Mouse (Mus musculus) urinary bladder, postnatal 0 days (tissue): Measurements from ENCODE around the gene Stat3. TPM values are rescaled to one million over a fixed set of nuclear protein-coding genes. Genes with fewer than 3 reads are reported as not detected.

Experiments used
- polyA plus RNA-seq: library from polyadenylated mRNA; unstranded; fragments of >200 nt; fragmentation: Nextera tagmentation; extraction: Ambion mirVana; gene quantifications from 2 replicates; pipeline ENCODE4 v1.2.1, GENCODE M21; 2015

Gene Stat3
- polyA plus RNA-seq, result 90.7 and 115 TPM in 2 replicates

GRCm38 (mm10) chr11:100939512-100940151 is at the start of gene Stat3:
Gene Stat3 (minus strand): TSS chr11:100939540.

GRCm38 (mm10) chr11:100970557-100970937 is 31.2 kb upstream of the Stat3 start, which contains the start of gene Cavin1:
Gene Cavin1 (minus strand): TSS chr11:100970887.

GRCm38 (mm10) chr11:100858935-100859578 is 80.3 kb downstream of the Stat3 start, which contains the start of gene Stat5a:
Gene Stat5a (plus strand): TSS chr11:100859351.

GRCm38 (mm10) chr11:100850038-100850777 is 89.1 kb downstream of the Stat3 start, which contains the start of gene Stat5b:
Gene Stat5b (minus strand): TSS chr11:100850724.

Other genes starting within 250 kb of the Stat3 start
- 0.22 and 0.24 TPM in 2 replicates for gene Zfp385c, start 247.1 kb downstream of the Stat3 start, polyA plus RNA-seq
- 3.5 and 4.4 TPM in 2 replicates for gene Dhx58, start 235.3 kb downstream of the Stat3 start, polyA plus RNA-seq
- gene Kat2a, start 227.1 kb downstream of the Stat3 start, polyA plus RNA-seq, result 18.9 and 19.5 TPM in 2 replicates
- gene Hspb9, start 225.7 kb downstream of the Stat3 start, polyA plus RNA-seq, result 0.35 TPM in 1 of 2 replicates, not detected in the other
- 20.9 and 21.9 TPM in 2 replicates for gene Rab5c, start 201.3 kb downstream of the Stat3 start, polyA plus RNA-seq
- gene Kcnh4, start 179.6 kb downstream of the Stat3 start, polyA plus RNA-seq, result not detected in 2 replicates
- not detected in 2 replicates for gene Hcrt, start 176.6 kb downstream of the Stat3 start, polyA plus RNA-seq
- gene Ghdc, start 168.6 kb downstream of the Stat3 start, polyA plus RNA-seq, result 7.1 and 8.0 TPM in 2 replicates
- gene Stat5b, start 88.8 kb downstream of the Stat3 start, polyA plus RNA-seq, result 12.8 and 15.7 TPM in 2 replicates
- gene Stat5a, start 80.2 kb downstream of the Stat3 start, polyA plus RNA-seq, result 3.7 and 4.5 TPM in 2 replicates
- 779 and 981 TPM in 2 replicates for gene Cavin1, start 31.3 kb upstream of the Stat3 start, polyA plus RNA-seq
- gene Atp6v0a1, start 69.9 kb upstream of the Stat3 start, polyA plus RNA-seq, result 51.3 and 56.7 TPM in 2 replicates
- gene Naglu, start 130.5 kb upstream of the Stat3 start, polyA plus RNA-seq, result 16.3 and 19.0 TPM in 2 replicates
- gene Hsd17b1, start 138.9 kb upstream of the Stat3 start, polyA plus RNA-seq, result 0.16 TPM in 1 of 2 replicates, not detected in the other
- gene Coasy, start 143.0 kb upstream of the Stat3 start, polyA plus RNA-seq, result 18.1 and 18.4 TPM in 2 replicates
- 21.3 and 26.0 TPM in 2 replicates for gene Mlx, start 147.7 kb upstream of the Stat3 start, polyA plus RNA-seq
- 9.1 and 9.5 TPM in 2 replicates for gene Psmc3ip, start 155.9 kb upstream of the Stat3 start, polyA plus RNA-seq
- 16.2 TPM in 2 replicates for gene Retreg3, start 180.4 kb upstream of the Stat3 start, polyA plus RNA-seq
- gene Tubg1, start 180.4 kb upstream of the Stat3 start, polyA plus RNA-seq, result 29.7 and 31.9 TPM in 2 replicates
- 3.0 and 3.1 TPM in 2 replicates for gene Tubg2, start 216.4 kb upstream of the Stat3 start, polyA plus RNA-seq
- 1.3 TPM in 2 replicates for gene Cntnap1, start 231.0 kb upstream of the Stat3 start, polyA plus RNA-seq
- 14.0 and 14.4 TPM in 2 replicates for gene Plekhh3, start 231.8 kb upstream of the Stat3 start, polyA plus RNA-seq
- 0.14 and 0.24 TPM in 2 replicates for gene Ccr10, start 235.9 kb upstream of the Stat3 start, polyA plus RNA-seq